Mouse (Mus musculus) testis, adult 2 months (tissue): Measurements from ENCODE around the gene Tusc2. TPM values are rescaled to one million over a fixed set of nuclear protein-coding genes. Genes with fewer than 3 reads are reported as not detected.
A peak's percentile ranks its signal among the peaks of the same experiment; 100 is the strongest.

Experiments
- H3K27ac ChIP-seq: fragments of 200-500 bp; 2 replicates; pipeline ENCODE4 v1.5.1; 2012; ENCODE audit warnings: low read depth, low read length; ENCODE audit not compliant: control insufficient read depth, insufficient read depth
- H3K27me3 ChIP-seq: fragments of 200-500 bp; 2 replicates; pipeline ENCODE4 v1.6.1; 2012; ENCODE audit warnings: mild to moderate bottlenecking, low read length, moderate library complexity; ENCODE audit not compliant: control insufficient read depth, insufficient read depth
- H3K36me3 ChIP-seq: fragments of 200-500 bp; 2 replicates; pipeline ENCODE4 v1.6.1; 2012; ENCODE audit warnings: mild to moderate bottlenecking, low read length; ENCODE audit not compliant: control insufficient read depth, insufficient read depth
- H3K4me1 ChIP-seq: fragments of 200-500 bp; 2 replicates; pipeline ENCODE4 v1.6.1; 2012; ENCODE audit warnings: low read length; ENCODE audit not compliant: control insufficient read depth, insufficient read depth
- H3K4me3 ChIP-seq: fragments of 200-500 bp; 2 replicates; pipeline ENCODE4 v1.5.1; 2012; ENCODE audit warnings: low read depth, mild to moderate bottlenecking, low read length, moderate library complexity, mixed read lengths; ENCODE audit not compliant: control insufficient read depth
- CTCF ChIP-seq: fragments of 200-500 bp; IDR thresholded peaks from 2 replicates; pipeline ENCODE4 v1.5.1; 2012; ENCODE audit warnings: low read depth, mild to moderate bottlenecking, inconsistent platforms, low read length, moderate library complexity; ENCODE audit not compliant: control insufficient read depth, insufficient read depth, insufficient replicate concordance
- POLR2A ChIP-seq: fragments of 200-500 bp; IDR thresholded peaks from 2 replicates; pipeline ENCODE4 v1.6.1; 2012; ENCODE audit warnings: low read depth, mild to moderate bottlenecking, inconsistent platforms, low read length, moderate library complexity; ENCODE audit not compliant: control insufficient read depth
- polyA plus RNA-seq: library from polyadenylated mRNA; depleted of rRNA; stranded (reverse); fragments of >200 nt; gene quantifications from 2 replicates; pipeline ENCODE4 v1.2.3, GENCODE M21; 2012

Gene Tusc2
- polyA plus RNA-seq, 1 experiment: 28.4 TPM

DNA sequence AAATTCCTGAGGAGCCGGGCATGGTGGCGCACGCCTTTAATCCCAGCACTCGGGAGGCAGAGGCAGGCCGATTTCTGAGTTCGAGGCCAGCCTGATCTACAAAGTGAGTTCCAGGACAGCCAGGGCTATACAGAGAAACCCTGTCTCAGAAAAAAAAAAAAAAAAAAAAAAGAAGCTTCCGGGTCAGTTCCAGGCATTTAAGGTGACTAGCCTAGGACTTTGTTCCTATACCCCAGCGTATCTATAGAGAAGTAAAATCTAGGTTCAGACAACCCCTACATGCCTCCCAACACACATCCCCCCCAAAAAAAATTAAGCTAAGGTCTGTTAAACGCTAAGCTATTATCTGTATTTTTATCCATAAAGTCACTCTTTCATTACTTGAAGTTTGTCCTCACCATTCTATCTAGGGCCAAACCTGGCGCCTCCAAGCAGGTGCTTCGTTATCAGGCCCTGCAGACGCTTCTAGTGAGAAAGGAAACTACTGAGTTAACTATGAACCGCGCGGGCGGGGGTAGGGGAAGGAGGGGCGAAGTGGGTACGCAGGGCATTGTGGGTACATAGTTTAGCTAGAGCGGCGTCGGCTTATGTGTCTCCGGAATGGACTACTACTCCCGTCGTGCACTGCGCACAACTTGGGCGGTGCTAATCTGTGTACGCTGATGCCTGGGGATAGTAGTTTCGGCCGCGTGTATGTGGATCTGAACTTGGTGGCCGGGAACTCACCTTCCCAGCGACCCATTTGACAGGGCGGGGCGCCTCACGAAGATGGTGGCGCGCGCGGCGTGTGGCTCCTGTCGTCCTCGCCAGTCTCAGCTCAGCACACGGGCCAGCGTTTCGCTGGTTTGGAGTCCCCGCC, 24.1 kb downstream of the Tusc2 start, which contains the start of gene Ifrd2:
Gene Ifrd2, plus strand, starts transcription at position 669 of the 859 bp plus-strand sequence.
- Histone ChIP-seq H3K36me3 (no peaks in the 10 kb centered on the region), H3K4me3 (peak within 1 kb of the TSS; percentile 91), H3K27ac (peak within 1 kb of the TSS; percentile 48), H3K4me1 (peaks cover 6% of the 10 kb centered on the region), H3K27me3 (no peaks in the 10 kb centered on the region)
- no peak for TF ChIP-seq CTCF
- TF ChIP-seq POLR2A: peak; percentile 44

DNA sequence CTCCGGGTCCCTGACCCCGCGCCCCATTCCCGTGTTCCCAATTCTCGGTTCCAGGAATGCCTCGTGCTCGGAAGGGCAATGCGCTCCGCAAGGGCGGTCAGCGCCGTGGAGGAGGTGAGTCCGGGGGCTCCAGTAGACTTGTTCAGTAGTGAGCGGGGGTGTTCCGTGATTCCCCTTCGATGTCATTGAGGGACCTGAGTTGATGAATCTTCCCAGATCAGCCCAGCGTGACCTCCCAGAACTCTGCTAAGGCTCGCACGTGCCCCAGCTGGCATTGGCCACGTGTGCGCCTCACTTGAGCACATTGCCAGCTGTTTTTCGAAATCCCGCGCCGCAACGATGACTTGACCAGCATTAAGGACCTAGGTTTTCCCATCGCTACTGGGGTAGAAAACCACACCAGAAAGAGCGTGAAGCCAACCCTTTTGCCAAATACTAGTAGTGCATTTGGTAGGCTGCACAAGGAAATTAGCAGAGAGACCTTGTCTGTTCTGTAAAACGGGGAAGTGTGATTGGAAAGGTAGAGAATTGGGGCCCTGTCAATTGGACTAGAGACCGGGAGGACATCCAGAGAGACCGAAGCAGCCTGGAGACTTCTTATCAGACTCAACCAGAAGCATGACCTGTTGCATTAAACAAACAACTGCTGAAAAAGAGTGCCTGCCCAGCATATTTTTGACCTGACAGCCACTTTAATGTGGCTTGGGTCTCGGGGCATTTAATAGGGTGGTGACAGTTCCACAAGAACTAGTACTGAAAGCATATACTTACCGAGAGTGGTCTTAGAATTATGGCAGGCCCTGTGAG, 25.0 kb downstream of the Tusc2 start:
- peak overlapping the region; percentile 48 for H3K27ac ChIP-seq
- H3K27me3 ChIP-seq: no peaks in the 10 kb centered on the region
- no peaks in the 10 kb centered on the region for H3K36me3 ChIP-seq
- peaks cover 6% of the 10 kb centered on the region for H3K4me1 ChIP-seq
- no peak for TF ChIP-seq POLR2A
- TF ChIP-seq CTCF: no peak
- H3K4me3 ChIP-seq: peak overlapping the region; percentile 91

DNA sequence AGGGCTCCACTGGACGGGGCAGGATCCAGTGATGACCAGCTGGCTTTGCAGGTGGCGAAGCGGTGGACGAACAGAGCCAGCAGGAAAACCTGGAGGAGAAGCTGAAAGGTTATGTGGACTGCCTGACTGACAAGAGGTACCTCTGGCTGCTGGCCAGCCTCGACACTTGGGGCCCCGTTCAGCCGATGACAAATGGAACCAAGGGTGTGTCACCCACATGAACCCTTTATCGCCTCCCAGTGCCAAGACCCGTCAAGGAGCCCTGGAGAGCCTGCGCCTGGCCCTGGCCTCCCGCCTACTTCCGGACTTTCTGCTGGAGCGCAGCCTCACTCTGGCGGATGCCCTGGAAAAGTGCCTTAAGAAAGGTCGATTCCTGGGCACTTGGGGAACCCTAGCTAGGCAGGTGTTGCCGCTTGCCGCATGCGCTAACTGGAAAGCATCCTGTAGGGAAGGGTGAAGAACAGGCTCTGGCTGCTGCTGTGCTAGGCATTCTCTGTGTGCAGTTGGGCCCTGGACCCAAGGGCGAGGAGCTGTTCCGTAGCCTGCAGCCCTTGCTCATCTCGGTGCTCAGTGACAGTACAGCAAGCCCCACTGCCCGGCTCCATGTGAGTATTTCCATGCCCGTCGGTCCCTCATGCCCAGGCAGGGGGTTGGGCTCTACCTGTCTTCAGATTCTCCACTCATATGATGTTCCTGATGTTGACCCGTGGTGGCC, 27.2 kb downstream of the Tusc2 start:
- H3K4me1 ChIP-seq: peaks cover 6% of the 10 kb centered on the region
- no peak overlapping the region for H3K4me3 ChIP-seq
- H3K36me3 ChIP-seq: no peaks in the 10 kb centered on the region
- TF ChIP-seq POLR2A (no peak), CTCF (no peak)
- H3K27ac ChIP-seq: no peak overlapping the region
- H3K27me3 ChIP-seq: no peaks in the 10 kb centered on the region

DNA sequence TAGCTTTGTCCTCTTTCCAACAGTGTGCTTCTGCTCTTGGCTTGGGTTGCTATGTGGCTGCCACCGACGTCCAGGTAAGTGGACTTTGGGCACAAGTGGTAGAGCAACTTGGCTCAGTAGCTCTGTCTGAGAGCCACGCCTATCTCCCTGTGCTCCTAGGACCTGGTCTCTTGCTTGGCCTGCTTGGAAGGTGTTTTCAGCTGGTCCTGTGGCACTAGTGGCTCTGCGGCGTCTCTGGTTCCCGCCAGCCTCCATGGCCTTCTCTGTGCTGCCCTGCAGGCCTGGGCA, 27.7 kb downstream of the Tusc2 start:
- no peaks in the 10 kb centered on the region for H3K36me3 ChIP-seq
- TF ChIP-seq CTCF (no peak), POLR2A (no peak)
- H3K27me3 ChIP-seq: no peaks in the 10 kb centered on the region
- peaks cover 6% of the 10 kb centered on the region for H3K4me1 ChIP-seq
- H3K27ac ChIP-seq: no peak overlapping the region
- no peak overlapping the region for H3K4me3 ChIP-seq

DNA sequence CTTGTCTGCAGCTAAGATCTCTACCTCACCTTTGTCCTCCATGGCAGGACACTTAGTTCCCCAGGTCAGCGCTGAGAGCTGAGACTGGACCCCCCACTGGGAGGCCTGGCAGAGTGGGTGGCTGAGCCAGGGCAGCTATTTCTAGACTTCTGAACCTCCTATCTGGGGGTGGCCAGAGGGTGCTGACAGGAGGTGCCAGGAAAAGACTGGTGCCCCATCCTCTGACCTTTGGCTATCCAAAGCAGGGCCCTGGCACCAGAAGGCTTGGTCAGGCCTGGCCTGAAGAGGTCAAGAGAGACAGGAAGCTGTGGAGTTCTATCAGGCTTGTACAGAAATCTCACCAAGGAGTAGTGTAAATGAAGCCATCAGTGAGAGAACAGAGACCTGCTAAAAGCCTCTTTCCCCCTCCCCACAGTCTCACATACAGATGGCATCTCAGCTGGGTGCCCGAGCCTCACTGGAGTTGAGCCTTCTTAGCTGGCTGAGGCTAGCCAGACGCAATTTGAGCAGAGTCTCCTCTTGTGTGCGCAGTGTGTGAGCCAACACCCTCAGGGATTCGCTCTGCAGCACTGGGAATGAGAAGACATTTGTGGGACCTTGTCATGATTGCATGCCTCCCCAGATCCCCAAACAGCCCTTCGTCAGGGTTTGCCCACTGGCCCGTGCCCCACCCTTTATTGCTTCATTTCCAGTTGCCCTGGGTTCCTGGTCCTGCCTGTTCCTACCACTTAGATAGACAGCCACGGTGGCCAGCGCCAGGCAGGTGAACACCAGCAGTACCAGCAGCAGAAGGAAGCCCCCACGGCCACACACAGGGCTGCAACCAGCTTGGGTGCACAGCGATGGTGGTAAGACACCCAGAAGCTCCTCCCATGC, 30.3 kb downstream of the Tusc2 start:
- TF ChIP-seq CTCF: no peak
- no peak for TF ChIP-seq POLR2A
- Histone ChIP-seq H3K4me3 (no peak overlapping the region), H3K27ac (no peak overlapping the region), H3K4me1 (no peaks in the 10 kb centered on the region; the same call in 1 of the 2 replicates), H3K27me3 (no peaks in the 10 kb centered on the region), H3K36me3 (no peaks in the 10 kb centered on the region)

DNA sequence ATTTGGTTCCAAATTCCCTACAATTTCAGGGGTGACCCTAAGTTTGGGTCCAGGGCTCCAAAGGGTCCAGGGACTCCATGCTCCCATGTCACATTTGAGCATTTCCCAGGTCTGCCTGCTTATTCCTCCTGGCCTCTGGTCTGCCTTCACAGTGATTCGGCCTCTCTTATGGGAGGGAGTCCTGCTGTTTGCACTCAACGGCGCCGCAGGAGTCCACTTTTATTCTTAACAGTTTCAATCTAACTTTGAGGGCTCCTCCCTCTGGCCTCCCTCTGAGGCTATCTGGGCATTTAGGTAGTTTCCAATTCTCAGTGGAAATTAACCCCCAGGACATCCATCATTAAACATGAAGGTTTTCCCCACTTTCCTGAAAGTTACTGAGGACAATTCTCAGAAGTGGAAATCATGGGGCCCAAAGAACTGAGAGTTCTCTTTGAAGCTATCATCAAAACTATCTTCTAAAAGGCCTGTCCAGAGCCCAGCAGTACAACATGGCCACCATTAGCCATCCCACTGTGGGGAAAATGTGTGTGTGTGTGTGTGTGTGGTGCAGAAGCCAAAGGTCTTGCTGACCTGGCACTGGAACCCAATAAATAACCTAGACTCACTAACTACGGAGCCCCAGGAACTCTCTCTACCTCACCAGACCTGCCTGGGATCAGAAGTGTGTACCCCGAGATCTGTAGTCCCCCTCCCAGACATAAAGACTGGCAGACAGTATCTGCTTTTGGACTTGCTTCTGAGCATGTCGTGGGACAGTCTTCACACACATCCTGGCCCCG, 31.4 kb downstream of the Tusc2 start:
- Histone ChIP-seq H3K27ac (no peak overlapping the region), H3K27me3 (no peaks in the 10 kb centered on the region), H3K36me3 (no peaks in the 10 kb centered on the region), H3K4me1 (peaks cover 4% of the 10 kb centered on the region), H3K4me3 (no peak overlapping the region)
- TF ChIP-seq POLR2A: no peak
- no peak for TF ChIP-seq CTCF
